Mouse (Mus musculus): Measurements from ENCODE around the gene Zfp13. TPM values are rescaled to one million over a fixed set of nuclear protein-coding genes. Genes with fewer than 3 reads are reported as not detected.

Gene Zfp13
- polyA plus RNA-seq (2012; rRNA removed): 35.4 and 39.3 TPM in 2 replicates

GRCm38 (mm10) chr17:23598582-23599552 is at the start of gene Zfp13:
Zfp13 (minus strand) TSS chr17:23599487.

GRCm38 (mm10) chr17:23644613-23645495 is 45.6 kb upstream of the Zfp13 start, which contains the start of gene Mmp25:
Mmp25 (minus strand) TSS chr17:23645277.

GRCm38 (mm10) chr17:23600641-23601622 is 1.6 kb upstream of the Zfp13 start, which contains the start of gene Zscan10:
Zscan10 (plus strand) TSS chr17:23600856.

GRCm38 (mm10) chr17:23563595-23564367 is 35.5 kb downstream of the Zfp13 start, which contains the start of gene Zfp213:
Zfp213 (minus strand) TSS chr17:23564238.

Other genes with a start within 250 kb of the Zfp13 start
- gene Vmn2r116, start 214.9 kb downstream of the Zfp13 start, polyA plus RNA-seq (2012; rRNA removed): not detected in 2 replicates
- gene Vmn2r117, start 119.8 kb downstream of the Zfp13 start, polyA plus RNA-seq (2012; rRNA removed): not detected in 2 replicates
- gene Zfp213, start 35.2 kb downstream of the Zfp13 start, polyA plus RNA-seq (2012; rRNA removed): 12.9 and 13.4 TPM in 2 replicates
- 0.08 and 0.12 TPM in 2 replicates for gene Zscan10, start 1.4 kb upstream of the Zfp13 start, polyA plus RNA-seq (2012; rRNA removed)
- gene Mmp25, start 45.8 kb upstream of the Zfp13 start, polyA plus RNA-seq (2012; rRNA removed): 0.87 and 1.0 TPM in 2 replicates
- 0.13 and 0.22 TPM in 2 replicates for gene Bicdl2, start 61.0 kb upstream of the Zfp13 start, polyA plus RNA-seq (2012; rRNA removed)
- gene Hcfc1r1, start 74.1 kb upstream of the Zfp13 start, polyA plus RNA-seq (2012; rRNA removed): 86.9 and 88.9 TPM in 2 replicates
- gene Thoc6, start 74.4 kb upstream of the Zfp13 start, polyA plus RNA-seq (2012; rRNA removed): 28.9 and 33.0 TPM in 2 replicates
- 2.5 and 3.4 TPM in 2 replicates for gene Tnfrsf12a, start 78.0 kb upstream of the Zfp13 start, polyA plus RNA-seq (2012; rRNA removed)
- gene Cldn6, start 79.8 kb upstream of the Zfp13 start, polyA plus RNA-seq (2012; rRNA removed): 0.54 and 0.72 TPM in 2 replicates
- gene Cldn9, start 84.5 kb upstream of the Zfp13 start, polyA plus RNA-seq (2012; rRNA removed): 0.40 and 0.47 TPM in 2 replicates
- gene 1520401A03Rik, start 123.3 kb upstream of the Zfp13 start, polyA plus RNA-seq (2012; rRNA removed): 0.17 and 0.32 TPM in 2 replicates
- gene Pkmyt1, start 126.8 kb upstream of the Zfp13 start, polyA plus RNA-seq (2012; rRNA removed): 19.8 and 20.8 TPM in 2 replicates
- 33.9 and 34.7 TPM in 2 replicates for gene Paqr4, start 141.4 kb upstream of the Zfp13 start, polyA plus RNA-seq (2012; rRNA removed)
- gene Kremen2, start 146.3 kb upstream of the Zfp13 start, polyA plus RNA-seq (2012; rRNA removed): 1.3 and 1.6 TPM in 2 replicates
- 80.5 and 83.9 TPM in 2 replicates for gene Flywch1, start 172.1 kb upstream of the Zfp13 start, polyA plus RNA-seq (2012; rRNA removed)
- gene Flywch2, start 186.6 kb upstream of the Zfp13 start, polyA plus RNA-seq (2012; rRNA removed): 46.4 and 59.7 TPM in 2 replicates
- gene Srrm2, start 191.0 kb upstream of the Zfp13 start, polyA plus RNA-seq (2012; rRNA removed): 446 and 518 TPM in 2 replicates
- 883 and 917 TPM in 2 replicates for gene Elob, start 229.6 kb upstream of the Zfp13 start, polyA plus RNA-seq (2012; rRNA removed)
- 0.26 and 0.27 TPM in 2 replicates for gene Prss33, start 236.6 kb upstream of the Zfp13 start, polyA plus RNA-seq (2012; rRNA removed)
- gene Prss32, start 244.4 kb upstream of the Zfp13 start, polyA plus RNA-seq (2012; rRNA removed): 1.6 and 1.8 TPM in 2 replicates
- gene Prss41, start 244.7 kb upstream of the Zfp13 start, polyA plus RNA-seq (2012; rRNA removed): 1.6 and 1.7 TPM in 2 replicates